Mouse (Mus musculus): ENCODE data around the gene Foxn1.

The Foxn1 gene

GRCm38 (mm10) chr11:78372610-78373009, 13.7 kb downstream of the Foxn1 start:
- no peak for TF ChIP-seq CTCF (conservative IDR thresholded peaks at IDR 0.05; ENCODE audit: low read length)
- TF ChIP-seq NANOG (IDR thresholded peaks at IDR 0.05; ENCODE audit: borderline replicate concordance, low read length) = no peak
- no peak for TF ChIP-seq POU5F1 (IDR thresholded peaks at IDR 0.05; ENCODE audit: borderline replicate concordance, low read length)
- H3K27me3 ChIP-seq (ENCODE audit: insufficient read depth, low read length) = peaks cover 19% of the 10 kb centered on the region
- no peaks in the 10 kb centered on the region for H3K36me3 ChIP-seq (ENCODE audit: insufficient read depth, low read length)
- peaks cover 41% of the 10 kb centered on the region for H3K4me1 ChIP-seq (replicated peaks; ENCODE audit: low read depth, low read length)
- H3K9me3 ChIP-seq (ENCODE audit: low read length) = no peaks in the 10 kb centered on the region
- H3K4me3 ChIP-seq (replicated peaks; ENCODE audit: low read length) = no peak overlapping the region

GRCm38 (mm10) chr11:78372166-78372565, 14.2 kb downstream of the Foxn1 start:
- Histone ChIP-seq H3K27me3 (ENCODE audit: insufficient read depth, low read length) (peaks cover 21% of the 10 kb centered on the region), H3K4me1 (replicated peaks; ENCODE audit: low read depth, low read length) (peaks cover 42% of the 10 kb centered on the region), H3K36me3 (ENCODE audit: insufficient read depth, low read length) (no peaks in the 10 kb centered on the region), H3K9me3 (ENCODE audit: low read length) (no peaks in the 10 kb centered on the region), H3K4me3 (replicated peaks; ENCODE audit: low read length) (no peak overlapping the region)
- TF ChIP-seq NANOG (IDR thresholded peaks at IDR 0.05; ENCODE audit: borderline replicate concordance, low read length) (no peak), POU5F1 (IDR thresholded peaks at IDR 0.05; ENCODE audit: borderline replicate concordance, low read length) (no peak)

- no peaks in the 10 kb centered on the region for H3K36me3 ChIP-seq (ENCODE audit: insufficient read depth, low read length)
- H3K4me1 ChIP-seq (replicated peaks; ENCODE audit: low read depth, low read length) = peaks cover 45% of the 10 kb centered on the region
- TF ChIP-seq CTCF (conservative IDR thresholded peaks at IDR 0.05; ENCODE audit: low read length) = no peak
- TF ChIP-seq POU5F1 (IDR thresholded peaks at IDR 0.05; ENCODE audit: borderline replicate concordance, low read length) = no peak
- no peak for TF ChIP-seq NANOG (IDR thresholded peaks at IDR 0.05; ENCODE audit: borderline replicate concordance, low read length)
- H3K4me3 ChIP-seq (replicated peaks; ENCODE audit: low read length) = no peak overlapping the region
- no peaks in the 10 kb centered on the region for H3K9me3 ChIP-seq (ENCODE audit: low read length)
- peaks cover 25% of the 10 kb centered on the region for H3K27me3 ChIP-seq (ENCODE audit: insufficient read depth, low read length)
Measured at GRCm38 (mm10) chr11:78371711-78372110, 14.6 kb downstream of the Foxn1 start.

- H3K4me3 ChIP-seq (replicated peaks; ENCODE audit: low read length) = no peak overlapping the region
- peaks cover 25% of the 10 kb centered on the region for H3K27me3 ChIP-seq (ENCODE audit: insufficient read depth, low read length)
- TF ChIP-seq POU5F1 (IDR thresholded peaks at IDR 0.05; ENCODE audit: borderline replicate concordance, low read length) = no peak
- no peak for TF ChIP-seq NANOG (IDR thresholded peaks at IDR 0.05; ENCODE audit: borderline replicate concordance, low read length)
- TF ChIP-seq CTCF (conservative IDR thresholded peaks at IDR 0.05; ENCODE audit: low read length) = no peak
- peaks cover 41% of the 10 kb centered on the region for H3K4me1 ChIP-seq (replicated peaks; ENCODE audit: low read depth, low read length)
- H3K36me3 ChIP-seq (ENCODE audit: insufficient read depth, low read length) = no peaks in the 10 kb centered on the region
- no peaks in the 10 kb centered on the region for H3K9me3 ChIP-seq (ENCODE audit: low read length)
Measured at GRCm38 (mm10) chr11:78370389-78370788, 16.0 kb downstream of the Foxn1 start.

- H3K9me3 ChIP-seq (ENCODE audit: low read length) = no peaks in the 10 kb centered on the region
- H3K27me3 ChIP-seq (ENCODE audit: insufficient read depth, low read length) = peaks cover 32% of the 10 kb centered on the region
- no peaks in the 10 kb centered on the region for H3K36me3 ChIP-seq (ENCODE audit: insufficient read depth, low read length)
- no peak for TF ChIP-seq CTCF (conservative IDR thresholded peaks at IDR 0.05; ENCODE audit: low read length)
- TF ChIP-seq NANOG (IDR thresholded peaks at IDR 0.05; ENCODE audit: borderline replicate concordance, low read length) = no peak
- TF ChIP-seq POU5F1 (IDR thresholded peaks at IDR 0.05; ENCODE audit: borderline replicate concordance, low read length) = no peak
- peaks cover 49% of the 10 kb centered on the region for H3K4me1 ChIP-seq (replicated peaks; ENCODE audit: low read depth, low read length)
- H3K4me3 ChIP-seq (replicated peaks; ENCODE audit: low read length) = no peak overlapping the region
Measured at GRCm38 (mm10) chr11:78367456-78368225, 18.7 kb downstream of the Foxn1 start.

- peaks cover 49% of the 10 kb centered on the region for H3K4me1 ChIP-seq (replicated peaks; ENCODE audit: low read depth, low read length)
- H3K27me3 ChIP-seq (ENCODE audit: insufficient read depth, low read length) = peaks cover 23% of the 10 kb centered on the region
- no peak overlapping the region for H3K4me3 ChIP-seq (replicated peaks; ENCODE audit: low read length)
- no peaks in the 10 kb centered on the region for H3K9me3 ChIP-seq (ENCODE audit: low read length)
- TF ChIP-seq POU5F1 (IDR thresholded peaks at IDR 0.05; ENCODE audit: borderline replicate concordance, low read length) = no peak
- no peak for TF ChIP-seq NANOG (IDR thresholded peaks at IDR 0.05; ENCODE audit: borderline replicate concordance, low read length)
- TF ChIP-seq CTCF (conservative IDR thresholded peaks at IDR 0.05; ENCODE audit: low read length) = no peak
- H3K36me3 ChIP-seq (ENCODE audit: insufficient read depth, low read length) = no peaks in the 10 kb centered on the region
Measured at GRCm38 (mm10) chr11:78364103-78364502, 22.3 kb downstream of the Foxn1 start.

- no peaks in the 10 kb centered on the region for H3K36me3 ChIP-seq (ENCODE audit: insufficient read depth, low read length)
- H3K27me3 ChIP-seq (ENCODE audit: insufficient read depth, low read length) = peaks cover 23% of the 10 kb centered on the region
- H3K9me3 ChIP-seq (ENCODE audit: low read length) = no peaks in the 10 kb centered on the region
- TF ChIP-seq NANOG (IDR thresholded peaks at IDR 0.05; ENCODE audit: borderline replicate concordance, low read length) (no peak), POU5F1 (IDR thresholded peaks at IDR 0.05; ENCODE audit: borderline replicate concordance, low read length) (no peak), CTCF (conservative IDR thresholded peaks at IDR 0.05; ENCODE audit: low read length) (no peak)
- H3K4me3 ChIP-seq (replicated peaks; ENCODE audit: low read length) = no peak overlapping the region
- H3K4me1 ChIP-seq (replicated peaks; ENCODE audit: low read depth, low read length) = peaks cover 53% of the 10 kb centered on the region
Measured at GRCm38 (mm10) chr11:78363309-78364007, 22.9 kb downstream of the Foxn1 start.

GRCm38 (mm10) chr11:78360789-78361131, 25.6 kb downstream of the Foxn1 start:
- Histone ChIP-seq H3K36me3 (ENCODE audit: insufficient read depth, low read length) (no peaks in the 10 kb centered on the region), H3K27me3 (ENCODE audit: insufficient read depth, low read length) (peaks cover 10% of the 10 kb centered on the region; the same call in 1 of the 2 replicates), H3K4me1 (replicated peaks; ENCODE audit: low read depth, low read length) (peaks cover 44% of the 10 kb centered on the region), H3K4me3 (replicated peaks; ENCODE audit: low read length) (peak overlapping the region; percentile 73; the same call in 1 of the 2 replicates), H3K9me3 (ENCODE audit: low read length) (no peaks in the 10 kb centered on the region)
- TF ChIP-seq POU5F1 (IDR thresholded peaks at IDR 0.05; ENCODE audit: borderline replicate concordance, low read length) (no peak), CTCF (conservative IDR thresholded peaks at IDR 0.05; ENCODE audit: low read length) (no peak), NANOG (IDR thresholded peaks at IDR 0.05; ENCODE audit: borderline replicate concordance, low read length) (no peak)

All from E14TG2a.4 (cell line).